Mouse (Mus musculus) hematopoietic stem cell, adult 5-6 weeks (primary cell): Measurements from ENCODE around the gene Rsrp1. TPM values are rescaled to one million over a fixed set of nuclear protein-coding genes. Genes with fewer than 3 reads are reported as not detected.
"Not testable (repeated sequence)": the region's sequence is repeated elsewhere in the genome, so short reads cannot be mapped to it uniquely, and the experiment has no call there.

ENCODE experiments used
- ATAC-seq, 2 experiments: fragments of 125-278 bp in 1 of 2; replicated peaks in 1 of 2; 2 replicates each; pipeline ENCODE4 v1.8.0; 2016 to 2017; ENCODE audit warnings: inconsistent platforms in 2 of 2, mild to moderate bottlenecking in 2 of 2, moderate number of reproducible peaks in 2 of 2, low read depth in 1 of 2, moderate TSS enrichment in 1 of 2; ENCODE audit not compliant: low FRiP score in 2 of 2, poor library complexity in 2 of 2, severe bottlenecking in 2 of 2, insufficient read depth in 1 of 2, low TSS enrichment in 1 of 2
- total RNA-seq: library from RNA; stranded (forward); fragments of 172-1452, 232-1000 nt; gene quantifications from 2 replicates; pipeline ENCODE4 v1.2.3, GENCODE M21; 2017

The Rsrp1 gene
- total RNA-seq = 121 and 246 TPM in 2 replicates

DNA sequence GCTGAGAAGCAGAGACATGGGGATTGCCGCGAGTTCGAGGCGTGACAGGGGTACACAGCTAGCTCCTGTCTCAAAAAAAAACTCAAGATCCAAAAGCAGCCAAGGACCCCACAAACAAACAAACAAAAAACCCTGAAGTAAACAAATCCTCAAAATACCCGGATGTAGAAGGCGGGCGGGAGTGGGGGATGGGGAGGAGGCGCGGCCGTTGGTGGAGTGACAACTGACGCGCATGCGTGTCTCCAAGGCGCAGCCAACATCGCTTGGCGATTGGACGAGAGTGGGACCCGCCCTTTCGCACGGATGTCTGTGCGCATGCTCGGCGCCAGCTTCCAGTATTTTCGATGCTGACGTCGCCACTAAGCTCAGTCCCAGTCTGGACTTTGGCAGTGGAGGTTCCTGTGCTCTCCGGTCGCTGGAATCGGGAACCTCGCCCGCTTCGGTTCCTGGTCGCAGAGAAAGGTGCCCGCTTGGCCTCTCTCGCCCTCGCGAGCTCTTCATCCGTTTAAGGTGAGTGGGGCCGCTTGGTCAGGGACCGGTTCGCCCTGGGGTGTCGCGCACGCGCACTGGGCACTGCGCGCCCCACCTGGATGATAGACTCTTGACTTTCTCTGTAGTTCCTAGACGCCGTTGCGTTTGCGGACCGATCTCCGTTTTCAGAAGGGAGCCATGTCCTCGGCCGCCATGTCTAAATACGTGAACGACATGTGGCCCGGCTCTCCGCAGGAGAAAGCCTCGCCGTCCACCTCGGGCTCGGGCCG, at the start of gene Rsrp1:
TSS of gene Rsrp1 (plus strand) at position 335 of the 761 bp plus-strand sequence.
- ATAC-seq = peak; percentile 82 to 83

- ATAC-seq = no peak
Measured at GRCm38 (mm10) chr4:134876171-134876570, 47.2 kb upstream of the Rsrp1 start.

DNA sequence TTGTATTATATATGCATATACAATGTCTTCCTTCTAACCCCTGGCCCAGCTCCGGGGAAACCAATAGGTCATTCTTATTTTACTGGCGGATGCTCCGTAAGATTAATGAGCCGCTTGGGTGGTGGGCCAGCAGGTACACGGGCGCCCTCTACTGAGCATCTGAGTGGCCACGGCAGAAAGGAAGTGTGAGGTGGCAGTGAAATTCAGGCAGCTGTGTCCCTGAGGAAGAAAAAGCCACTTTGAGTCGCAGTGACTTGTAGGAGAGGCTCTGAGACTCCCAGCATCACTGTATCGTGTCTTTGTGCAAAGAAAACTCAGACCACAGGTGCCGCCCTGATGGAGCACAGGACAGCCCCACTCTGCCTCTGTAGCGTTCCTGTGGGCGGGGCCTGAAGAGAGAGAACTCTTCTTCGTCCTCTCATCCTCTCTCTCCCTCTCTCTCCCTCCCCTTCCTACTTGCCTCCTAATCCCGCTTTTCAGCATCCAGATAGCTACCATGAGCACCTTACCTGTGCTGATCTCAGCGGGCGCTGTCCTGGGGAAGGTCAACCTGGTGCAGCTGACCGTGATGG, 43.9 kb upstream of the Rsrp1 start:
- peak; percentile 39 to 69 for ATAC-seq

GRCm38 (mm10) chr4:134880041-134880440, 43.4 kb upstream of the Rsrp1 start:
- ATAC-seq = peak in 1 of 2 experiments; percentile 48; a peak in 1 of 4 replicates

DNA sequence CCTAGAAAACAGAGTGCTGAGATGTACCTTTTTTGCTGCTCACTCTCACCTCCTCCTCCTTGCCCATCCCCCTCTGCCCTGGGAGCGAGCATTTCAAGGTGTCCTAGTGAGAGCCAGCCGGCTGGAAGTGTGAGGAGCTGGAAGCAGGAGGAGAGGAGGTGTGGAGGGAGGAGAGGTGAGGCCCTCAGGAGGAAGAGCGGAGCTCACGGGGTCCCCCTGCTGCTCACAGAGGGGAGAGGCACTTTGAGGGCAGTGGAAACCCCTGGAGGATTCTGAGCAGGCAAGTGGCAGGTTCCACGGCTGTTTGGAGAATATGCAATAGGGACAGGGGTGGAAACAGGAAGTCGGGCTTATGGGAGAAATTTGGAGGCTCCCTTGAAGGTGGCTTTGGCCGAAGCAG, 40.1 kb upstream of the Rsrp1 start:
- peak; percentile 40 to 59; a peak in 2 of 4 replicates for ATAC-seq

- no peak for ATAC-seq
Measured at GRCm38 (mm10) chr4:134883808-134884207, 39.6 kb upstream of the Rsrp1 start.

DNA sequence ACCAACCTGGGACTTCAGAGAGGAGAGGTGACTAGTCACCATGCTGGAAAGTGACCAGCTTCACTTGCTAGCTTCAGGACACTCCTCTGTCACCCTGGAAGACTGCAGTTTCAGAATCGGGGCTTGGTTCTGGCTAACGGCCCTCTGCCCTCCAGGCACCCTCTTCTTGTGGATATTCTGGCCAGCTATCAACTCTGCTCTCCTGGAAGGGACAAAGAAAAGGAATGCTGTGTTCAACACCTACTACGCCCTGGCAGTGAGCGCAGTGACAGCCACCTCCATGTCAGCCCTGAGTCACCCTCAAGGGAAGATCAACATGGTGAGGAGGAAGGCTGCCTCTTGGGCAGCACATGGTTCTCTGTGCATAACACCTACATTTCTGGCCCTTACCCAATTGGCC, 39.0 kb upstream of the Rsrp1 start:
- no peak for ATAC-seq

DNA sequence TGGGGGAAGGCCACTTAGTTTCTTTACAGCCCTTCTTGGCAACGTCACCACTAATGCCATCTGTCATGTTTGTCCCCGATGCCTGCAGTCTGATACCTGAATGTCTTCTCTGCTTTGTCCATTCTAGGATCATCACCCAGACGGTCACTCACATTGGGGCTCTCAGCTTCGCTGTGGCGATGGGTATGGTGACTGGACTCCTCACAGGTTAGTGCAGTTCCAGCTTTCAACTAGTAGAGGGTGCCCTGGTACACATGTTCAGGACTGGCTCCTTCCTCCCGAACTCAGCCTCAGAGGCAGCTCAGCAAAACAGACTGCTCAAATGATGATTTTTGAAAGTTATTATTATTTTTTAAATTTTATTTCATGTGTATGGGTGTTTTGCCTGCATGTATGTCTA, 31.3 kb upstream of the Rsrp1 start:
- ATAC-seq = 0 out of 4 replicates have a peak, but pooled peaks have one; percentile 42

GRCm38 (mm10) chr4:134897256-134897655, 26.1 kb upstream of the Rsrp1 start:
- no peak for ATAC-seq

- ATAC-seq = no peak
Measured at GRCm38 (mm10) chr4:134901126-134901525, 22.3 kb upstream of the Rsrp1 start.

DNA sequence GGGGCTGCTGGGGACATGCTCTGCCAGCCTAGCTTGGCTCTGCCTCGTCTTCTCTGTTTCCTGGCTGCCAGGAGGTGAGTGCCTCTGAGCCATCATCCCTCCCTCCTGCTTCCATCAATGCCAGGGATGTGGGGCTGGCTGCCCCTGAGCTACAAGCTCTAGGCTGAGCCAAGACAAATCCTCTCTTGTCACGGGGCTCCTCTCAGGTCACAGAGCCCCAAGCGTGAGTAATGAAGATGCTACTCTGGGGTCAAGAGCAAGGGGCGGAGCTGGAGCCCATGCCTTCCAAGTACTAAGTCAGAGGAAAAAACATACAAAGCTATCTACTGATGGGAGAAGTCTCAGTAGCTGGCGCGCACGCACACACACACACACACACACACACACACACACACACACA, 20.3 kb upstream of the Rsrp1 start:
- no peak for ATAC-seq

- ATAC-seq = not testable (repeated sequence)
Measured at GRCm38 (mm10) chr4:134911406-134911805, 12.0 kb upstream of the Rsrp1 start.

DNA sequence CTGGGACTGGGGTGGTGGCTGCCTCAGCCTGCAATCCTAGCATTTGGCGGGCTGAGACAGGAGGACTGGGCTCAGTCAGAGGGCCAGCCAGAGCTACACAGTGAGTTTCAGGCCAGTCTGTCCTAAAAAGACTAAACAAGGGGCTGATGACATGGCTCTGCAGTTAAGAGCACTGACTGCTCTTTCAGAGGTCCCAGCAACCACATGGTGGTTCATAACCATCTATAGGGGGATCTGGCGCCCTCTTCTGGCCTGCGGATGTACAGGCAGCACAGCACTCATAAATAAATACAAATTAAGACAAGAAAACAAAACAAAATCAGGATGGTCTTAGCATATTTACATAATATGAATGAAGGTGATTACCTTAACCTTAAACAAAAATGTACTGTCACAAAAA, 10.0 kb upstream of the Rsrp1 start:
- ATAC-seq = 0 out of 4 replicates have a peak, but pooled peaks of 1 of the 2 experiments have one; percentile 48

DNA sequence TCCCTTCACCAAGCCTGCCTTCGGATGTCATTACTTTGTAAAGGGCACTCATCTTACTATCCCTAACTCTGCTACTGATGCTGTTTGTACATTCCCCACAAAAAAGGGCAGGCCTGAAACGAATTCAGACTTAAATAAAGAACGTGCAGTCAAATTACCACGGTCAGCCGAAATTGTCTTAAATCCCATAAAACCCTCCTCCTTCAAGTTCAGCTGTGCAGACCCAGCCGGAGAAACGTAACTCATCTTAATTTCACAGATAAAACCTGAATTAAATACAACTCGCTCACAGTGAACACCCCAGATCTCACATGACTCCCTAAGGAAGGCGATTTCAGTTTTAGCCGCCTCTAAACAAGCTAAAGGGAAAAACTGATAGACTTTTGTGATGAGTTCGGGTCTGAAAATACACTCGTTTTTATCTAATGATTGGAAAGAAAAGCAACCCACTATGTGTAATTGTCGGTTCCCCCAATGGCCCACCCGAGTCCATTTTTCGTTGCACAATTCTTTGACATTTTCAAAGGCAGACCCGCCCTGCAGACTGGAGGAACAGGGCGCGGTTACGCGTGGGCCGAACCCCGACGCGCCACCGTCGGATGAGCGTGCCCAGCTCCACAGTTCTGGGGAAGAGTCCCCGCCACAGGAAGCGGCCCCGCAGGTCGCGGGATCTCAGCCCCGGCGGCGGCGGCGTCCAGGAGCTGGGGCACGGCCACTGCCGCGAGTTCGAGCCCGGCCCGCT, 9.1 kb upstream of the Rsrp1 start:
- ATAC-seq = peak; percentile 11 to 29; a peak in 1 of 4 replicates

DNA sequence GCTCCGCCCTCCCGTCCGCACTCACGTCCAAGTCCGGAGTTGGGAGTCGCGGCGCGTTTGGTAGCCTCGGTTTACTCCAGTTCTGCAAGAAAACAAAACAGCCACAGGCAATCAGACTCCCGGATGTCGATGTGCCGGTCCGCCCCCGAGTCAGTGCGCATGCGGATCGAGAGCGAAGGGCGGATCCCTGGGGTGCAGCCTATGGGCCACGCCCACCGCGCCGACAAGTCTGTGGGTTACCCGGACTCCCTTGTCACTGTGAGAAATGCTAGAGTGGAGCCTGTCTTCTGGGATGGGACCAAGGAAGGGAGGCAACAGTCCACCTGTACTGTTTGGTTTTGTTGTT, 8.6 kb upstream of the Rsrp1 start, which contains the start of gene Tmem50a:
TSS of gene Tmem50a (minus strand) at position 161 of the 346 bp plus-strand sequence.
- ATAC-seq = peak; percentile 89 to 92

DNA sequence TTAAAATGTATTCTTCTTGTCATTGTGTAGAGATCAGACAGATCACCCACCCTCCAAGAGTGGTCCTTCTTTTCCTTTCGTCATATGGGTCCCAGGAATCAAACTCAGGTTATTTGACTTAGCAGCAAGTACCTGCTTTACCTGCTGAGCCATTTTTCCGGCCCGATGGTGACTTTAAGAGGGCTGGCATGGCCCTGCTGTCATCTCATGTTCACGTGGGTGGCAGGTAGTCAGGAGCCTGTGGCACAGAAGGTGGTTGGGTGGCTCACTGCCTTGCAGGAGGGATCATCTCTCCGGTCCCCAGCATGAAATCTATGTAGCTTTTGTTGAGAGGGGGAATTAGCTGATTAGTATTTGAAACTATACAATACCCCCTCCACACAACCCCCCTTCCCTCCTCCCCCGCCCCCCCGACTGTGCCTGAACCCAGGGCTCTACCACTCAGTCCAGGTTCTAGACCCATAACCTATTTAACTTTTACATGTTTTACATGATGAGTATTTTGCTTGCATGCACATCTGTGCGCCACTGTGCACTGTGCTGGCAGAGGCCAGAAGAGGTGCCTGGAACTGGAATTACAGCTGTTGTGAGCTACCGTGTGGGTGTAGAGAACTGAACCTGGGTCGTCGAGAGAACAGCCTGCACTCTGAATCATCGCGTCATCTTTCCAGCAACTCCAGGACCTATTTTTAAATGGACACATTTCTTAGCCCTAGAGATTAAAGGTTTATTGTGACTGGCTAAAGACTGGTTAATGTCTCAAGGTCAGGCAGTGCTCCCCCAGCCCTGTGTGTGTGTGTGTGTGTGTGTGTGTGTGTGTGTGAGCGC, 8.0 kb upstream of the Rsrp1 start:
- no peak for ATAC-seq

- no peak for ATAC-seq
Measured at GRCm38 (mm10) chr4:134917194-134917593, 6.2 kb upstream of the Rsrp1 start.
